ENCODE assay signal across 8 mouse cellular contexts in genomic region chr4:150583777-150584135, GRCm38 (mm10).
DNase-seq lines count a peak whose midpoint lies in the region; ATAC-seq and TF ChIP-seq lines count a peak whose summit lies in the region.

No protein-coding gene starts in this region.

- 26% methylated on average over 3 of the region's 3 CpGs for WGBS in heart, adult 2 months
- 77% methylated on average over 3 of the region's 3 CpGs for WGBS in forebrain, embryonic 10.5 days
- 68% methylated on average over 3 of the region's 3 CpGs for WGBS in liver, embryonic 11.5 days

- no peak for TF ChIP-seq CTCF in heart, adult 2 months (IDR thresholded peaks at IDR 0.05)
- TF ChIP-seq CTCF in C2C12 (IDR thresholded peaks at IDR 0.05; ENCODE audit: control insufficient read depth, insufficient read depth, insufficient read length), result no peak

- H3K9me3 ChIP-seq in forebrain, embryonic 10.5 days, result no peaks in the 10 kb centered on the region
- H3K9me3 ChIP-seq in liver, embryonic 11.5 days (ENCODE audit: control insufficient read depth, low read length), result no peaks in the 10 kb centered on the region

- H3ac ChIP-seq in C2C12 (ENCODE audit: control insufficient read depth, insufficient read length, low read depth), result peak overlapping the region; percentile 2

- peaks cover 70% of the 10 kb centered on the region for H3K79me3 ChIP-seq in C2C12 (ENCODE audit: low read depth)

- intact Hi-C loops in heart, adult 2 months (cut with DNase I), result no loop called here

- H3K79me2 ChIP-seq in heart, adult 2 months (replicated peaks; ENCODE audit: control insufficient read depth, insufficient read depth, low read length), result peaks cover 17% of the 10 kb centered on the region
- peaks cover 100% of the 10 kb centered on the region for H3K79me2 ChIP-seq in C2C12 (ENCODE audit: control insufficient read depth, insufficient read depth)

- no peak for TF ChIP-seq EP300 in heart, adult 2 months (IDR thresholded peaks at IDR 0.05; ENCODE audit: insufficient read depth, low read depth, low read length)

- no peak for ATAC-seq in liver, embryonic 11.5 days (replicated peaks; ENCODE audit: low FRiP score)

- H3K4me2 ChIP-seq in liver, embryonic 11.5 days, result 0 out of 2 replicates have a peak overlapping the region, but pooled peaks have one; percentile 6

- no peak for DNase-seq in heart, adult 2 months
- no peak for DNase-seq in heart, adult 11 months
- no peak for DNase-seq in forebrain, embryonic 10.5 days (ENCODE audit: extremely low spot score, low spot score)
- no peak for DNase-seq in liver, embryonic 11.5 days (ENCODE audit: low spot score)
- DNase-seq in right cerebral cortex, postnatal 25 days, result no peak
- DNase-seq in embryo, embryonic 10 days (ENCODE audit: low spot score), result no peak
- DNase-seq in adrenal gland, postnatal 25 days, result no peak

- H3K36me3 ChIP-seq in heart, adult 2 months (ENCODE audit: control insufficient read depth, insufficient read depth, low read length), result peaks cover 39% of the 10 kb centered on the region
- peaks cover 13% of the 10 kb centered on the region for H3K36me3 ChIP-seq in C2C12 (ENCODE audit: control insufficient read depth, insufficient read depth)
- H3K36me3 ChIP-seq in forebrain, embryonic 10.5 days (replicated peaks), result peaks cover 8% of the 10 kb centered on the region
- H3K36me3 ChIP-seq in liver, embryonic 11.5 days (ENCODE audit: control insufficient read depth, insufficient read depth, low read length), result no peaks in the 10 kb centered on the region

- peak overlapping the region; percentile 49 for H3K9ac ChIP-seq in heart, adult 2 months (ENCODE audit: low read depth, low read length)
- peak overlapping the region; percentile 6; the same call in 1 of the 2 replicates for H3K9ac ChIP-seq in liver, embryonic 11.5 days (ENCODE audit: low read depth, low read length)

- TF ChIP-seq POLR2A in heart, adult 2 months (IDR thresholded peaks at IDR 0.05; ENCODE audit: insufficient read depth, low read depth, low read length), result no peak

- peaks cover 44% of the 10 kb centered on the region for H3K4me1 ChIP-seq in heart, adult 2 months (ENCODE audit: control insufficient read depth, insufficient read depth, low read length)
- H3K4me1 ChIP-seq in forebrain, embryonic 10.5 days, result peaks cover 31% of the 10 kb centered on the region
- H3K4me1 ChIP-seq in liver, embryonic 11.5 days (replicated peaks; ENCODE audit: control insufficient read depth, insufficient read depth, low read length), result peaks cover 60% of the 10 kb centered on the region

- no peaks in the 10 kb centered on the region for H3K27me3 ChIP-seq in heart, adult 2 months (ENCODE audit: control insufficient read depth, insufficient read depth, low read length)
- H3K27me3 ChIP-seq in C2C12 (ENCODE audit: control insufficient read depth, insufficient read depth, insufficient read length), result no peaks in the 10 kb centered on the region
- no peaks in the 10 kb centered on the region for H3K27me3 ChIP-seq in forebrain, embryonic 10.5 days (ENCODE audit: poor library complexity, severe bottlenecking)
- no peaks in the 10 kb centered on the region for H3K27me3 ChIP-seq in liver, embryonic 11.5 days (replicated peaks; ENCODE audit: control insufficient read depth, insufficient read depth, low read length)

- H3K27ac ChIP-seq in heart, adult 2 months, result peak overlapping the region; percentile 68
- peak overlapping the region; percentile 65 for H3K27ac ChIP-seq in forebrain, embryonic 10.5 days
- H3K27ac ChIP-seq in liver, embryonic 11.5 days (ENCODE audit: low read depth, low read length), result peak overlapping the region; percentile 6; the same call in 1 of the 2 replicates

- H3K4me3 ChIP-seq in heart, adult 2 months, result peak overlapping the region; percentile 4; the same call in 1 of the 2 replicates
- H3K4me3 ChIP-seq in C2C12 (ENCODE audit: insufficient read depth, poor library complexity, severe bottlenecking), result no peak overlapping the region
- H3K4me3 ChIP-seq in forebrain, embryonic 10.5 days, result no peak overlapping the region
- no peak overlapping the region for H3K4me3 ChIP-seq in liver, embryonic 11.5 days (ENCODE audit: low read depth, low read length)

TF ChIP-seq in C2C12, 6 proteins besides CTCF, POLR2A, EP300 and RAD21:
- TF ChIP-seq FOSL1 (IDR thresholded peaks at IDR 0.05; ENCODE audit: insufficient read depth, low read length, poor library complexity, severe bottlenecking) (no peak), MAX (IDR thresholded peaks at IDR 0.05) (no peak), USF1 (IDR thresholded peaks at IDR 0.05; ENCODE audit: low read depth) (no peak), MYOG (IDR thresholded peaks at IDR 0.05; ENCODE audit: control insufficient read depth, extremely low read depth, insufficient read length) (no peak), MYOD1 (IDR thresholded peaks at IDR 0.05; ENCODE audit: control insufficient read depth, insufficient read length, low read depth) (no peak), CEBPB (IDR thresholded peaks at IDR 0.05; ENCODE audit: low read depth) (no peak)

Comparison
In these comparisons a context has a peak if more than half of its experiments do, and no peak if none do; other contexts are left out.
1. H3K27ac ChIP-seq: peak in every context shown above with its lines; median percentile 68 in heart, adult 2 months; 65 in forebrain, embryonic 10.5 days; 6 in liver, embryonic 11.5 days.